Mouse (Mus musculus): ENCODE data around the gene Leng8. TPM values are rescaled to one million over a fixed set of nuclear protein-coding genes. Genes with fewer than 3 reads are reported as not detected.
"Not testable (repeated sequence)": the region's sequence is repeated elsewhere in the genome, so short reads cannot be mapped to it uniquely, and the experiment has no call there.

The Leng8 gene
- polyA plus RNA-seq, 1 experiment from 2014 or later: 62.2 TPM

GRCm38 (mm10) chr7:4149209-4150054, 12.6 kb downstream of the Leng8 start:
- Histone ChIP-seq H3K4me2 (peak overlapping the region; percentile 88), H3K4me3 (replicated peaks) (peak overlapping the region; percentile 67), H3K27me3 (peaks cover 30% of the 10 kb centered on the region), H3K9me3 (no peaks in the 10 kb centered on the region), H3K27ac (peak overlapping the region; percentile 76), H3K4me1 (replicated peaks) (peaks cover 22% of the 10 kb centered on the region), H3K9ac (replicated peaks) (peak overlapping the region; percentile 73), H3K36me3 (peaks cover 47% of the 10 kb centered on the region)
- ATAC-seq (ENCODE audit: insufficient number of reproducible peaks, insufficient read depth, low FRiP score, low TSS enrichment, low read depth): peak; percentile 41
- under 1% methylated on average over 64 of the region's 64 CpGs for WGBS

DNA sequence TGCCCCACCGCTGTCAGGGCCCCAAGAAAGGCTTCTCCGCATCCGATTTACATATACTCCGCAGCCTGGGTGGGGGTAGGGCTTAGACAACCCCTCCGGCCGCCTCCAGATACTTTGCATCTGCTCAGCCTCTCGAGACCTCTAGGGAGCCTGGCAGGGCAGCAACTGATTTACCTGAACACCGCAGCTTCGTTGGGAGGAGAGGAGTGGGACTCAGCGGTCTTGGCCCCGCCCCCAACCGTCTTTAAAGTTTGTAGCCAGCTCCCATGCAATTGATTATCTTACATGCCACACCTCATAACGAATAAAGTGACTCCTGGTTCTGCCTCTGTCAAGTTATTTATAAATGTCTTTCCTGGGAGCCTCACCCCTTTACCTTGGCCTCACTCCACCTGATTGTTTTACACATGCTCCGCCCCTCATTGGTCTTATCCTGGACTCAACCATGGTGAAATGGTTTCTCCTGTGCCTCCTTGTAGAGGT, 13.3 kb downstream of the Leng8 start, which contains the start of gene Leng9:
TSS of gene Leng9 (minus strand) at position 316 of the 483 bp plus-strand sequence.
- Histone ChIP-seq H3K27me3 (peaks cover 30% of the 10 kb centered on the region), H3K9me3 (no peaks in the 10 kb centered on the region), H3K4me3 (replicated peaks) (peak within 1 kb of the TSS; percentile 67), H3K4me2 (peak within 1 kb of the TSS; percentile 88), H3K36me3 (peaks cover 40% of the 10 kb centered on the region), H3K27ac (peak within 1 kb of the TSS; percentile 76), H3K4me1 (replicated peaks) (peaks cover 22% of the 10 kb centered on the region), H3K9ac (replicated peaks) (peak within 1 kb of the TSS; percentile 73)
- peak; percentile 26; the same call in 1 of the 2 replicates for ATAC-seq (ENCODE audit: insufficient number of reproducible peaks, insufficient read depth, low FRiP score, low TSS enrichment, low read depth)
- 2% methylated on average over 14 of the region's 14 CpGs for WGBS

DNA sequence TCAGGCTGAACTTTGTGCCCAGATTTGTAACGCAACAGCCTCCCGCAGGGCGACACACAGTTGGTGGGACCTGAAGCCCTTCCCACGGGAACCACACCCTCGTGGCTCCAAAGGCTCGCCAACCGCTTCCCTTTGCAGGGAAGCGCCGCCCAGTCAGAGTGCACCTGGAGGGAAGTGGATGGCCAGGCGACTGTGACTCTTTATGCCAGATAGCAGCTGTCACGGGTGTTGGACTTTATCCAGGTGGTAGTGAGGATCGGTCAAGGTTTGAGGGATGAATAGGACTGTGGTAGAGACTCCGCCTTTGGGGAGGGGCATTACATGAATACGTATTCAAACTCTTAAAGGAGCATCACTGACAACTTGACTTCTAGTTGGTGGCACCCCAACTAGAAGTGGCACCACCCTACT, 14.0 kb downstream of the Leng8 start:
- no peak overlapping the region for H3K9ac ChIP-seq (replicated peaks)
- no peak overlapping the region for H3K27ac ChIP-seq
- 13% methylated on average over 14 of the region's 14 CpGs for WGBS
- no peaks in the 10 kb centered on the region for H3K9me3 ChIP-seq
- peaks cover 22% of the 10 kb centered on the region for H3K4me1 ChIP-seq (replicated peaks)
- ATAC-seq (ENCODE audit: insufficient number of reproducible peaks, insufficient read depth, low FRiP score, low TSS enrichment, low read depth): no peak
- H3K4me3 ChIP-seq (replicated peaks): peak overlapping the region; percentile 67; the same call in 1 of the 2 replicates
- H3K36me3 ChIP-seq: peaks cover 33% of the 10 kb centered on the region
- peaks cover 30% of the 10 kb centered on the region for H3K27me3 ChIP-seq
- H3K4me2 ChIP-seq: peak overlapping the region; percentile 88; the same call in 1 of the 2 replicates

GRCm38 (mm10) chr7:4151241-4151640, 14.4 kb downstream of the Leng8 start:
- H3K4me3 ChIP-seq (replicated peaks): no peak overlapping the region

GRCm38 (mm10) chr7:4154356-4154755, 17.5 kb downstream of the Leng8 start:
- H3K27me3 ChIP-seq: peaks cover 30% of the 10 kb centered on the region
- WGBS: 79% methylated on average over 5 of the region's 5 CpGs
- no peak overlapping the region for H3K4me2 ChIP-seq
- ATAC-seq (ENCODE audit: insufficient number of reproducible peaks, insufficient read depth, low FRiP score, low TSS enrichment, low read depth): no peak
- H3K27ac ChIP-seq: no peak overlapping the region
- peaks cover 13% of the 10 kb centered on the region; the same call in 1 of the 2 replicates for H3K4me1 ChIP-seq (replicated peaks)
- H3K4me3 ChIP-seq (replicated peaks): no peak overlapping the region
- H3K9me3 ChIP-seq: no peaks in the 10 kb centered on the region
- H3K36me3 ChIP-seq: peaks cover 8% of the 10 kb centered on the region
- no peak overlapping the region for H3K9ac ChIP-seq (replicated peaks)

More at GRCm38 (mm10) chr7:4151241-4151640, 14.4 kb downstream of the Leng8 start:
- Histone ChIP-seq H3K9ac (replicated peaks) (no peak overlapping the region), H3K4me2 (0 out of 2 replicates have a peak overlapping the region, but pooled peaks have one; percentile 88), H3K9me3 (no peaks in the 10 kb centered on the region), H3K36me3 (peaks cover 28% of the 10 kb centered on the region), H3K27ac (no peak overlapping the region), H3K4me1 (replicated peaks) (peaks cover 22% of the 10 kb centered on the region), H3K27me3 (peaks cover 30% of the 10 kb centered on the region)
- 17% methylated on average over 22 of the region's 22 CpGs for whole genome bisulfite sequencing
- no peak for ATAC-seq (ENCODE audit: insufficient number of reproducible peaks, insufficient read depth, low FRiP score, low TSS enrichment, low read depth)

- Histone ChIP-seq H3K9ac (replicated peaks) (no peak overlapping the region), H3K27ac (no peak overlapping the region), H3K4me1 (replicated peaks) (peaks cover 13% of the 10 kb centered on the region; the same call in 1 of the 2 replicates), H3K4me2 (no peak overlapping the region), H3K36me3 (peaks cover 8% of the 10 kb centered on the region), H3K27me3 (peaks cover 30% of the 10 kb centered on the region), H3K9me3 (no peaks in the 10 kb centered on the region), H3K4me3 (replicated peaks) (no peak overlapping the region)
- 64% methylated on average over 4 of the region's 4 CpGs for WGBS
- ATAC-seq (ENCODE audit: insufficient number of reproducible peaks, insufficient read depth, low FRiP score, low TSS enrichment, low read depth): no peak
Observed at GRCm38 (mm10) chr7:4154976-4155375, 18.1 kb downstream of the Leng8 start.

GRCm38 (mm10) chr7:4161596-4161995, 24.8 kb downstream of the Leng8 start:
- not testable (repeated sequence) for H3K27me3 ChIP-seq; H3K4me3 ChIP-seq (replicated peaks)

GRCm38 (mm10) chr7:4163571-4164072, 26.8 kb downstream of the Leng8 start:
- H3K4me1 ChIP-seq (replicated peaks): peaks cover 16% of the 10 kb centered on the region
- H3K9me3 ChIP-seq: no peaks in the 10 kb centered on the region
- peak overlapping the region; percentile 76 for H3K4me2 ChIP-seq
- no peaks in the 10 kb centered on the region for H3K36me3 ChIP-seq
- peak overlapping the region; percentile 50 for H3K4me3 ChIP-seq (replicated peaks)
- peak overlapping the region; percentile 60 for H3K9ac ChIP-seq (replicated peaks)
- peak; percentile 57 for ATAC-seq (ENCODE audit: insufficient number of reproducible peaks, insufficient read depth, low FRiP score, low TSS enrichment, low read depth)
- WGBS: 2% methylated on average over 11 of the region's 11 CpGs
- peak overlapping the region; percentile 90 for H3K27ac ChIP-seq
- no peaks in the 10 kb centered on the region for H3K27me3 ChIP-seq

More at GRCm38 (mm10) chr7:4161596-4161995, 24.8 kb downstream of the Leng8 start:
- H3K27ac ChIP-seq; H3K9ac ChIP-seq (replicated peaks); H3K36me3 ChIP-seq; ATAC-seq (ENCODE audit: insufficient number of reproducible peaks, insufficient read depth, low FRiP score, low TSS enrichment, low read depth); H3K4me2 ChIP-seq; H3K9me3 ChIP-seq: not testable (repeated sequence)
- H3K4me1 ChIP-seq (replicated peaks): peaks cover 16% of the 10 kb centered on the region
- WGBS: 90% methylated on average over 4 of the region's 4 CpGs

GRCm38 (mm10) chr7:4164090-4164910, 27.5 kb downstream of the Leng8 start, which contains the start of gene Cdc42ep5:
Cdc42ep5 (minus strand) TSS chr7:4164860.
- H3K36me3 ChIP-seq: no peaks in the 10 kb centered on the region
- 0% methylated on average over 20 of the region's 20 CpGs for WGBS
- peak; percentile 94 for ATAC-seq (ENCODE audit: insufficient number of reproducible peaks, insufficient read depth, low FRiP score, low TSS enrichment, low read depth)
- peaks cover 16% of the 10 kb centered on the region for H3K4me1 ChIP-seq (replicated peaks)
- H3K9ac ChIP-seq (replicated peaks): peak within 1 kb of the TSS; percentile 60
- H3K27me3 ChIP-seq: no peaks in the 10 kb centered on the region
- H3K4me3 ChIP-seq (replicated peaks): peak within 1 kb of the TSS; percentile 50
- no peaks in the 10 kb centered on the region for H3K9me3 ChIP-seq
- peak within 1 kb of the TSS; percentile 76 for H3K4me2 ChIP-seq
- peak within 1 kb of the TSS; percentile 90 for H3K27ac ChIP-seq

GRCm38 (mm10) chr7:4165286-4165685, 28.4 kb downstream of the Leng8 start:
- Histone ChIP-seq H3K36me3 (no peaks in the 10 kb centered on the region), H3K27ac (peak overlapping the region; percentile 90), H3K9ac (replicated peaks) (0 out of 2 replicates have a peak overlapping the region, but pooled peaks have one; percentile 4), H3K27me3 (no peaks in the 10 kb centered on the region), H3K4me3 (replicated peaks) (peak overlapping the region; percentile 50), H3K9me3 (no peaks in the 10 kb centered on the region), H3K4me2 (peak overlapping the region; percentile 76), H3K4me1 (replicated peaks) (peaks cover 16% of the 10 kb centered on the region)
- ATAC-seq (ENCODE audit: insufficient number of reproducible peaks, insufficient read depth, low FRiP score, low TSS enrichment, low read depth): no peak
- WGBS: 12% methylated on average over 3 of the region's 3 CpGs
